Mouse (Mus musculus): ENCODE data around the gene Ly86. TPM values are rescaled to one million over a fixed set of nuclear protein-coding genes. Genes with fewer than 3 reads are reported as not detected.

The Ly86 gene
- polyA plus RNA-seq, 1 experiment from 2014 or later = 19.1 TPM

DNA sequence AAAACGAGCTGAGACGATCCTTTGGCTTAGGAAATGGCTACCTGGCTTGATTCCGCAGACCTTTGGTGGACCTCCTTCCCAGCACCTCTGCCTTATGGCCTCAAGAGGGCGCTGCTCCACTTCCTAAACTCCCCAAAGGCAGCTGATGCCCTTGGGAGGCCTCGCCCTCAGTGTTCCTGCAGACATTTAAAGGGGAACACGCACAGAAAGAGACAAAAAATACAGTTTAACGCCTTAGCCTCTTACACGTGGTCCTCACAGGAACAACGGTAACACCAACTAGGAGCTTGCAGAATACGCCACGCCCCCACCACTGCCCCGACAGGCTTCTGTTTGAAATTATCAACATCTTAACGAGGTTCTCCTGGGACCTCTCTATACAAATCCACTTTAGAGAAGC lies 108.2 kb downstream of the Ly86 start:
- no peak overlapping the region for H3K4me3 ChIP-seq (ENCODE audit: low read depth, low read length)
- H3K4me2 ChIP-seq (ENCODE audit: low read depth, low read length) = peak overlapping the region; percentile 73
- peaks cover 24% of the 10 kb centered on the region for H3K4me1 ChIP-seq (ENCODE audit: insufficient read depth)
- no peak overlapping the region for H3K27ac ChIP-seq (ENCODE audit: low read depth)
- peak; percentile 79 for ATAC-seq
- H3K36me3 ChIP-seq (replicated peaks; ENCODE audit: insufficient read depth, low read length) = no peaks in the 10 kb centered on the region
- peak overlapping the region; percentile 2; the same call in 1 of the 2 replicates for H3K9ac ChIP-seq (replicated peaks)
- 0 out of 2 replicates have a peak, but pooled peaks cover 3% of the 10 kb centered on the region for H3K9me3 ChIP-seq (ENCODE audit: low read length)
- peak; percentile 82 for DNase-seq
- under 1% methylated on average over 13 of the region's 13 CpGs for WGBS (ENCODE audit: insufficient replicate concordance)
- TF ChIP-seq CTCF (IDR thresholded peaks at IDR 0.05; ENCODE audit: low read depth) (peak; percentile 95), EP300 (IDR thresholded peaks at IDR 0.05; ENCODE audit: low read depth) (no peak)
- H3K27me3 ChIP-seq (ENCODE audit: insufficient read depth, low read length) = no peaks in the 10 kb centered on the region

DNA sequence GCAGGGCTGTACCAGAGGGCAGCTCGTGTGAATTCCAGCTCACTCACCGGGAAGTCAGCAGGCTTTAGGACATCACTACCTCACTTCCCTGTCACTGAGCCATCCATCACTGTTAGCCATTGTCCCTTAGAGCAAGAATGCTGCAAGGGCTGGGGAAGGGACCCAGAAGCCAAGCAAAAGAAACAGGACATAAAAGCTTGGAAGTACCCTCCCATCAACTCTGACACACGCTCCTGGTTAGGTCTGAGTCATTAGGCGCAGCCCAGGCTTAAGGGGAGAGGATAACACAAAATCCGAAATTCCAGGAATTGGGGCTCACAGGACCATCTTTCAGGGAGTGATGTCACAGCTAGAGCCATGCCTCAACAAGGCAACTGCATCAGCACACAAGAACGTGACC lies 109.3 kb downstream of the Ly86 start:
- H3K9ac ChIP-seq (replicated peaks) = no peak overlapping the region
- no peak overlapping the region for H3K27ac ChIP-seq (ENCODE audit: low read depth)
- TF ChIP-seq CTCF (IDR thresholded peaks at IDR 0.05; ENCODE audit: low read depth) = no peak
- no peak for TF ChIP-seq EP300 (IDR thresholded peaks at IDR 0.05; ENCODE audit: low read depth)
- H3K4me2 ChIP-seq (ENCODE audit: low read depth, low read length) = no peak overlapping the region
- no peaks in the 10 kb centered on the region for H3K27me3 ChIP-seq (ENCODE audit: insufficient read depth, low read length)
- H3K36me3 ChIP-seq (replicated peaks; ENCODE audit: insufficient read depth, low read length) = no peaks in the 10 kb centered on the region
- 59% methylated on average over 6 of the region's 6 CpGs for WGBS (ENCODE audit: insufficient replicate concordance)
- H3K4me3 ChIP-seq (ENCODE audit: low read depth, low read length) = no peak overlapping the region
- H3K9me3 ChIP-seq (ENCODE audit: low read length) = no peaks in the 10 kb centered on the region
- H3K4me1 ChIP-seq (ENCODE audit: insufficient read depth) = peaks cover 27% of the 10 kb centered on the region
- no peak for DNase-seq
- ATAC-seq = no peak

DNA sequence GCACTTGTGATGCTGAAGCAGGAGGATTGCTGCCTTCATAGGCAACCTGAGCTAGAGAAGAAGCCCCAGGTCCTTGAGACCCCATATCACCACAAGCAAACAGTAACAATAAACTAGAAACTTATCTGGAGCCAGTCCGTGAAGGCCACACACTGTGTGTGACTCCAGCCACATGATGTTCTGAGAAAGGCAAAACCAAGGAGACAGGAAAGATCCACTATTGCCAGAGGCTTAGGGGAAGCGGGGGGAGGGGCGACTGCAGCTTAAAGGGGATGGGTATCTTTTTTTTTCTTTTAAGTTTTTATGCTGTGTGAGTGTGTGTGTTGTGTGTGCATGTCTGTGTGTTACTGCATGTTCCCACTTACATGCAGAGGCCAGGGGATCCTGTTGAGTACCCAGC lies 110.6 kb downstream of the Ly86 start:
- peaks cover 31% of the 10 kb centered on the region for H3K4me1 ChIP-seq (ENCODE audit: insufficient read depth)

GRCm38 (mm10) chr13:37457007-37457827 lies 112.2 kb downstream of the Ly86 start:
- H3K27ac ChIP-seq (ENCODE audit: low read depth) = peak overlapping the region; percentile 18; the same call in 1 of the 2 replicates
- H3K4me3 ChIP-seq (ENCODE audit: low read depth, low read length) = no peak overlapping the region
- WGBS (ENCODE audit: insufficient replicate concordance) = 59% methylated on average over 11 of the region's 11 CpGs
- DNase-seq (peak; percentile 70), ATAC-seq (no peak)
- no peaks in the 10 kb centered on the region for H3K9me3 ChIP-seq (ENCODE audit: low read length)
- H3K27me3 ChIP-seq (ENCODE audit: insufficient read depth, low read length) = no peaks in the 10 kb centered on the region
- no peak overlapping the region for H3K9ac ChIP-seq (replicated peaks)
- no peak overlapping the region for H3K4me2 ChIP-seq (ENCODE audit: low read depth, low read length)
- TF ChIP-seq CTCF (IDR thresholded peaks at IDR 0.05; ENCODE audit: low read depth) (0 out of 2 replicates have a peak, but pooled peaks have one; percentile 16), EP300 (IDR thresholded peaks at IDR 0.05; ENCODE audit: low read depth) (no peak)
- no peaks in the 10 kb centered on the region for H3K36me3 ChIP-seq (replicated peaks; ENCODE audit: insufficient read depth, low read length)
- peaks cover 36% of the 10 kb centered on the region for H3K4me1 ChIP-seq (ENCODE audit: insufficient read depth)

More for the DNA sequence above, 110.6 kb downstream of the Ly86 start:
- Histone ChIP-seq H3K4me3 (ENCODE audit: low read depth, low read length) (no peak overlapping the region), H3K9ac (replicated peaks) (no peak overlapping the region), H3K36me3 (replicated peaks; ENCODE audit: insufficient read depth, low read length) (no peaks in the 10 kb centered on the region), H3K27me3 (ENCODE audit: insufficient read depth, low read length) (no peaks in the 10 kb centered on the region), H3K9me3 (ENCODE audit: low read length) (no peaks in the 10 kb centered on the region), H3K27ac (ENCODE audit: low read depth) (no peak overlapping the region), H3K4me2 (ENCODE audit: low read depth, low read length) (no peak overlapping the region)
- TF ChIP-seq CTCF (IDR thresholded peaks at IDR 0.05; ENCODE audit: low read depth) = no peak
- TF ChIP-seq EP300 (IDR thresholded peaks at IDR 0.05; ENCODE audit: low read depth) = no peak
- DNase-seq (no peak), ATAC-seq (no peak)
- 69% methylated on average over 3 of the region's 3 CpGs for WGBS (ENCODE audit: insufficient replicate concordance)

DNA sequence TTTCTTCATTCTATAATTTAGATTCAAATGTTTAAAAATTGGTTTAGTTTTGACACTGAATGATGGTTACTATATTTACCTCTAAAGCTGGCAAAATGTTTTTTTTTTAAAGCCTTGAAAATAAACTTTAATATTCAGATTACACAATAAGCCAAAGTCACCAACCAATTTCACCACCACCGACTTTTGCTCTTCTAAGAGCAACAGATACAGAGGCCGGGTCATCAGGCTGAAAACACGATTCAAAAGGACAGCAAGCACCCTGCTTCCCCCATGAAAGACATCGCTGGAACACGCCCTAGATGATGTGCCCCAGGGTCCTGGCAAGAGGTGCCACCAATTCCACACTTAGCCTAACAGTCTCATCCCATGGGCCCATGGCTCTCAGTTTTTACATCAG lies 113.5 kb downstream of the Ly86 start:
- no peaks in the 10 kb centered on the region for H3K9me3 ChIP-seq (ENCODE audit: low read length)
- H3K4me3 ChIP-seq (ENCODE audit: low read depth, low read length) = no peak overlapping the region
- H3K9ac ChIP-seq (replicated peaks) = no peak overlapping the region
- TF ChIP-seq EP300 (IDR thresholded peaks at IDR 0.05; ENCODE audit: low read depth) (no peak), CTCF (IDR thresholded peaks at IDR 0.05; ENCODE audit: low read depth) (no peak)
- no peaks in the 10 kb centered on the region for H3K27me3 ChIP-seq (ENCODE audit: insufficient read depth, low read length)
- H3K4me2 ChIP-seq (ENCODE audit: low read depth, low read length) = no peak overlapping the region
- H3K27ac ChIP-seq (ENCODE audit: low read depth) = peak overlapping the region; percentile 36; the same call in 1 of the 2 replicates
- no peak for DNase-seq
- peaks cover 30% of the 10 kb centered on the region for H3K4me1 ChIP-seq (ENCODE audit: insufficient read depth)
- ATAC-seq = no peak
- 55% methylated on average over 5 of the region's 5 CpGs for WGBS (ENCODE audit: insufficient replicate concordance)
- no peaks in the 10 kb centered on the region for H3K36me3 ChIP-seq (replicated peaks; ENCODE audit: insufficient read depth, low read length)

DNA sequence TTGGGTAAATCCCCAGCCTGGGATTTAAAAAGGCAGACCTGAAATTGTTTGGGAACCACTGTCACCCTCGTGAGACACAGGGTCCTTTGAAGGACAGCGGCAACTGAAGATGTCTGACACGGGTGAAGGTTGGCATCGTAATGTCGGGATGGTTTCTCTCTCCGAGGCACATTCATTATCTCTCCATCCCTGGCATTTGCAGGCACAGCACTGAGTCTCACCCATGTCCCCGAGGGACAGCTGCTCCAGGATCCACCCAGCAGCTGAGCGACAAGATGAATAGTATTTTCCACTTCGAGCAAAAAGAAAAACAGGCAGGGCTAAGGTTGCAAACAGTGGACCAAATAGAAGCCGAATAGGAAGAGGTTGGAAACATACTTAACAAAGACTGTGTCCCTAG lies 114.0 kb downstream of the Ly86 start:
- peaks cover 30% of the 10 kb centered on the region for H3K4me1 ChIP-seq (ENCODE audit: insufficient read depth)
- no peak overlapping the region for H3K4me3 ChIP-seq (ENCODE audit: low read depth, low read length)
- no peak overlapping the region for H3K4me2 ChIP-seq (ENCODE audit: low read depth, low read length)

More for the DNA sequence above, 114.0 kb downstream of the Ly86 start:
- H3K27me3 ChIP-seq (ENCODE audit: insufficient read depth, low read length) = no peaks in the 10 kb centered on the region
- no peaks in the 10 kb centered on the region for H3K9me3 ChIP-seq (ENCODE audit: low read length)
- TF ChIP-seq CTCF (IDR thresholded peaks at IDR 0.05; ENCODE audit: low read depth) (no peak), EP300 (IDR thresholded peaks at IDR 0.05; ENCODE audit: low read depth) (no peak)
- ATAC-seq = no peak
- peak overlapping the region; percentile 36; the same call in 1 of the 2 replicates for H3K27ac ChIP-seq (ENCODE audit: low read depth)
- 76% methylated on average over 10 of the region's 10 CpGs for WGBS (ENCODE audit: insufficient replicate concordance)
- H3K36me3 ChIP-seq (replicated peaks; ENCODE audit: insufficient read depth, low read length) = no peaks in the 10 kb centered on the region
- no peak for DNase-seq
- H3K9ac ChIP-seq (replicated peaks) = no peak overlapping the region
